Mouse (Mus musculus): Measurements from ENCODE around the gene Ano1. TPM values are rescaled to one million over a fixed set of nuclear protein-coding genes. Genes with fewer than 3 reads are reported as not detected.

Ano1 gene
- under 1 TPM in 2 of 26 experiments, not detected in 24; 0.13 to 0.66 TPM for total RNA-seq (2018; cell fraction: chromatin; rRNA removed)
- total RNA-seq (2018; cell fraction: cytosol; rRNA removed): not detected
- total RNA-seq (2018; cell fraction: nucleus; rRNA removed): not detected
- not detected in 3 replicates for polyA plus RNA-seq (2018)

DNA sequence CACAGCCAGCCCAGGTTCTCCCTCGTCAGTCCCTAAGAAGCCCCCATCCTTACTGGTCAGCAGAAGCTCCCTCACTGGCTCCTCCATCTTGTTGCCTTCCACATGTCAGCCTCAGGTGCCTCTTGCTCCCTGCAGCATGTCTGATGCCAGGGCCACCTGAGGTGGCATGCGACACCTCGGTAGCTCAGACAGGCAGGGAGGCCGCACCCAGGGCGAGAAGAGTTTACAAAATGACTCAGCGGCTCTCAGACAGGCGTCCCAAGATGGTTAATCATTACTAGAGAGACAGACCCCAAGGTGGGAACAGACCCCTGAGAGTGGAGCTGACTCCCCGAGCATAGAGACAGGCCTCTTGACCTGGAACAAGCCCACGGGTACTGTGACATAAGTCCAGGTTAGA, at the start of gene Ano1:
Gene Ano1, minus strand, starts transcription at position 142 of the 400 bp plus-strand sequence.
- Histone ChIP-seq H3K4me3 (ENCODE audit: inconsistent target) (no peak within 1 kb of the TSS), H3K79me2 (ENCODE audit: inconsistent target) (no peaks in the 10 kb centered on the region), H3K27ac (no peak within 1 kb of the TSS), H3K36me3 (ENCODE audit: inconsistent target) (no peaks in the 10 kb centered on the region)
- WGBS (ENCODE audit: missing documents): 87% methylated on average over 9 of the region's 9 CpGs

GRCm38 (mm10) chr7:144798471-144798870, 46.7 kb upstream of the Ano1 start:
- Histone ChIP-seq H3K27ac (no peak overlapping the region), H3K79me2 (ENCODE audit: inconsistent target) (no peaks in the 10 kb centered on the region), H3K4me3 (ENCODE audit: inconsistent target) (no peak overlapping the region), H3K36me3 (ENCODE audit: inconsistent target) (no peaks in the 10 kb centered on the region)
- WGBS (ENCODE audit: missing documents): 67% methylated on average over 1 of the region's 1 CpGs

- 90% methylated on average over 16 of the region's 17 CpGs for WGBS (ENCODE audit: missing documents)
- Histone ChIP-seq H3K4me3 (ENCODE audit: inconsistent target) (no peak overlapping the region), H3K79me2 (ENCODE audit: inconsistent target) (no peaks in the 10 kb centered on the region)
Measured at GRCm38 (mm10) chr7:144796986-144797735, 45.4 kb upstream of the Ano1 start.

GRCm38 (mm10) chr7:144795976-144796474, 44.3 kb upstream of the Ano1 start:
- no peak overlapping the region for H3K27ac ChIP-seq
- 83% methylated on average over 9 of the region's 9 CpGs for WGBS (ENCODE audit: missing documents)

More at GRCm38 (mm10) chr7:144796986-144797735, 45.4 kb upstream of the Ano1 start:
- no peak overlapping the region for H3K27ac ChIP-seq
- H3K36me3 ChIP-seq (ENCODE audit: inconsistent target): no peaks in the 10 kb centered on the region

GRCm38 (mm10) chr7:144793296-144793695, 41.5 kb upstream of the Ano1 start:
- 83% methylated on average over 10 of the region's 10 CpGs for WGBS (ENCODE audit: missing documents)

More at GRCm38 (mm10) chr7:144795976-144796474, 44.3 kb upstream of the Ano1 start:
- Histone ChIP-seq H3K79me2 (ENCODE audit: inconsistent target) (no peaks in the 10 kb centered on the region), H3K36me3 (ENCODE audit: inconsistent target) (no peaks in the 10 kb centered on the region), H3K4me3 (ENCODE audit: inconsistent target) (no peak overlapping the region)

DNA sequence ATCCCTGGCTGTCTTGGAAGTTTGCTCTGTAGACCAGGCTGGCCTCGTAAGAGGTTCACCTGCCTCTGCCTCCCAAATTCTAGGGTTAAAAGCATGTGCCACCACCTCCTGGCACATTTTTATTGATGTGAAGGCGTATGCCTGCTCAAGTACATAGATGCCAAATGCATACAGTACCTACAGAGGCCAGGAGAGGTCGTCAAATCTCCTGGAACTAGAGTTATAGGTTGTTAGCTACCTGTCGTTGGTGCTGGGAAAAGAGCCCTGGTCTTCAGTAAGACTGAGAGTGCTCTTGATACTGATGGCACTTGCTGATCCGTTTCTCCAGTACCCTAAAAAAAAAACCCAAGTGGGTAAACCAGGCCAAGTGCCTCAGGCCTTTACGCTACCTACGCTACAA, 39.7 kb upstream of the Ano1 start:
- WGBS (ENCODE audit: missing documents): 92% methylated on average over 7 of the region's 7 CpGs
- no peak overlapping the region for H3K4me3 ChIP-seq (ENCODE audit: inconsistent target)
- no peak overlapping the region for H3K27ac ChIP-seq
- no peaks in the 10 kb centered on the region for H3K79me2 ChIP-seq (ENCODE audit: inconsistent target)
- H3K36me3 ChIP-seq (ENCODE audit: inconsistent target): no peaks in the 10 kb centered on the region

More at GRCm38 (mm10) chr7:144793296-144793695, 41.5 kb upstream of the Ano1 start:
- H3K79me2 ChIP-seq (ENCODE audit: inconsistent target): no peaks in the 10 kb centered on the region
- no peak overlapping the region for H3K27ac ChIP-seq
- no peaks in the 10 kb centered on the region for H3K36me3 ChIP-seq (ENCODE audit: inconsistent target)
- no peak overlapping the region for H3K4me3 ChIP-seq (ENCODE audit: inconsistent target)

- WGBS (ENCODE audit: missing documents): 59% methylated on average over 36 of the region's 36 CpGs
- Histone ChIP-seq H3K79me2 (ENCODE audit: inconsistent target) (no peaks in the 10 kb centered on the region), H3K4me3 (ENCODE audit: inconsistent target) (no peak overlapping the region), H3K27ac (no peak overlapping the region), H3K36me3 (ENCODE audit: inconsistent target) (no peaks in the 10 kb centered on the region)
Measured at GRCm38 (mm10) chr7:144789601-144790556, 38.1 kb upstream of the Ano1 start.

DNA sequence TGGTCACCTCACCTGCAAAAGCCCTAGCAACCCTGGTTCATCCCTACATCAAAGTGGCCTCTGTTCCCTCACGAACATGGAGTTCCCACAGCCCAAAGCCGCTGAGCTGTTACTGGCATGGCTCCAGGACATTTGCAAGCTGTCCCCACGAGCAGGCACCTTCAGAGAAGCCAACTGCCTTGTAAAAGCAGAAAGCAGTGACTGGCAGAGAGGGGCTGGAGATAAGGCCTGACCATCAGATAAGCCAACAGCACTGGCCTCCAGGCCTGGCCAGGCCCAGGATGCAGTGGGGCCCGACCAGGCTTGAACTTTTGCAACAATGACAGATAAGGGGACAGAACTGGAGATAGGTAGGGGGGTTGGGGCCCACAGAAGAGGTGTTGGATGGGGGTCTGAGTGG, 36.9 kb upstream of the Ano1 start:
- H3K79me2 ChIP-seq (ENCODE audit: inconsistent target): no peaks in the 10 kb centered on the region
- 16% methylated on average over 4 of the region's 4 CpGs for WGBS (ENCODE audit: missing documents)
- H3K36me3 ChIP-seq (ENCODE audit: inconsistent target): no peaks in the 10 kb centered on the region
- no peak overlapping the region for H3K4me3 ChIP-seq (ENCODE audit: inconsistent target)
- H3K27ac ChIP-seq: no peak overlapping the region

DNA sequence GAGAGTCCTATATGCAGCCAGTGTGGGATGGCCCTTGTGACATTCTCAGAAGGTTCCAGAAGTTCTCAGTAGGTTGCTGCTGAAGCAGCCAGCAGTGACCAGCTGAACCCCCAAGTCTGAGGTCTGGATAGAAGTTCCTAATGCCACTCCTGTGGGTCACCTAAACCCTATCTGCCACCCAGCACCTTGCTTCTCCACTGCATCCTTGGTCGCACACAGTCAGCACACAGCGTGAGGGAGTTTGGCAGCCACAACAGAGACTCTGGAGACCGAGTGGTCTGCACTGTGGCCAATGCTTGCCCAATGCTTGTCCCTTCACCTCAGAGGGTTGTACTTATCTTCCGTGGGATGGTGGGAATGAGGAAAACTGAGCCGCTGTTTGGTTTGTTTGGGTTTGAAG, 35.7 kb upstream of the Ano1 start:
- H3K27ac ChIP-seq: no peak overlapping the region

GRCm38 (mm10) chr7:144786571-144786970, 34.8 kb upstream of the Ano1 start:
- H3K27ac ChIP-seq: no peak overlapping the region
- no peak overlapping the region for H3K4me3 ChIP-seq (ENCODE audit: inconsistent target)
- H3K79me2 ChIP-seq (ENCODE audit: inconsistent target): no peaks in the 10 kb centered on the region
- H3K36me3 ChIP-seq (ENCODE audit: inconsistent target): no peaks in the 10 kb centered on the region
- WGBS (ENCODE audit: missing documents): 52% methylated on average over 3 of the region's 3 CpGs

More for the DNA sequence above, 35.7 kb upstream of the Ano1 start:
- no peak overlapping the region for H3K4me3 ChIP-seq (ENCODE audit: inconsistent target)
- 92% methylated on average over 5 of the region's 5 CpGs for WGBS (ENCODE audit: missing documents)
- H3K79me2 ChIP-seq (ENCODE audit: inconsistent target): no peaks in the 10 kb centered on the region
- no peaks in the 10 kb centered on the region for H3K36me3 ChIP-seq (ENCODE audit: inconsistent target)

GRCm38 (mm10) chr7:144784176-144784575, 32.4 kb upstream of the Ano1 start:
- Histone ChIP-seq H3K36me3 (ENCODE audit: inconsistent target) (no peaks in the 10 kb centered on the region), H3K4me3 (ENCODE audit: inconsistent target) (no peak overlapping the region), H3K27ac (no peak overlapping the region), H3K79me2 (ENCODE audit: inconsistent target) (no peaks in the 10 kb centered on the region)
- 82% methylated on average over 4 of the region's 4 CpGs for whole genome bisulfite sequencing (ENCODE audit: missing documents)

GRCm38 (mm10) chr7:144782402-144782801, 30.6 kb upstream of the Ano1 start:
- 94% methylated on average over 1 of the region's 1 CpGs for WGBS (ENCODE audit: missing documents)
- H3K79me2 ChIP-seq (ENCODE audit: inconsistent target): no peaks in the 10 kb centered on the region
- H3K36me3 ChIP-seq (ENCODE audit: inconsistent target): no peaks in the 10 kb centered on the region
- H3K27ac ChIP-seq: no peak overlapping the region
- no peak overlapping the region for H3K4me3 ChIP-seq (ENCODE audit: inconsistent target)

DNA sequence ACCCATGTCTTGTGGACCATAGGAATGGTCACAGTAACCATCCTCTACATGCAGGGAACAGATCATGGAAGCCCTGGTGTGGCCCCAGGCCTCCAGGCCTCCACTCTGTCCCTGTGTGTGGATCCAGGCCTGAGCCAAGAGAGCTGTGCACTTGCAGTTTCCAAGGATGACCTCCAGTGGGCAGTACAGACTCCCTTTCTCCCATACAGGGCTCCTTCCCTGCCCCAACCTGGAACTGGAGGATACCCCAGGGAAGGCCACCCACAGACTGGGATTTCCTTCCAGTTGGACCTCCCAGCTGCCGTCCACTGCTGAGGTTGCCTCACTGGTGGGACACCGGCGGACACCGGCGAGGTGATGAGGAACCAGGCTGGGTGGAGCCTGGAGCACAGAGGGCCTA, 29.6 kb upstream of the Ano1 start:
- 89% methylated on average over 5 of the region's 5 CpGs for WGBS (ENCODE audit: missing documents)
- Histone ChIP-seq H3K27ac (no peak overlapping the region), H3K4me3 (ENCODE audit: inconsistent target) (no peak overlapping the region), H3K36me3 (ENCODE audit: inconsistent target) (no peaks in the 10 kb centered on the region), H3K79me2 (ENCODE audit: inconsistent target) (no peaks in the 10 kb centered on the region)

- Histone ChIP-seq H3K4me3 (ENCODE audit: inconsistent target) (no peak overlapping the region), H3K27ac (no peak overlapping the region), H3K79me2 (ENCODE audit: inconsistent target) (no peaks in the 10 kb centered on the region), H3K36me3 (ENCODE audit: inconsistent target) (no peaks in the 10 kb centered on the region)
- WGBS (ENCODE audit: missing documents): 56% methylated on average over 8 of the region's 8 CpGs
Measured at GRCm38 (mm10) chr7:144780190-144780589, 28.4 kb upstream of the Ano1 start.
